Mouse (Mus musculus) embryonic facial prominence, embryonic 14.5 days (tissue): ENCODE data around the gene Egfr. TPM values are rescaled to one million over a fixed set of nuclear protein-coding genes. Genes with fewer than 3 reads are reported as not detected.

Experiments
- ATAC-seq: fragments of 200-750 bp; cut with Nextera tagmentation; 2 replicates; pipeline ENCODE4 v1.8.0; 2017; ENCODE audit warnings: low read depth, moderate number of reproducible peaks, moderate TSS enrichment
- DNase-seq: peaks from one replicate; pipeline ENCODE4 v3.0.0-alpha.2; 2015; ENCODE audit warnings: low spot score
- H3K27ac ChIP-seq: fragments of 300-500 bp; sonication (generic); replicated peaks from 2 replicates; pipeline ENCODE4 v1.5.1; 2014; ENCODE audit warnings: low read depth, mild to moderate bottlenecking, low read length, moderate library complexity
- H3K27me3 ChIP-seq: fragments of 300-500 bp; sonication (generic); replicated peaks from 2 replicates; pipeline ENCODE4 v1.6.1; 2014; ENCODE audit warnings: low read length; ENCODE audit not compliant: control insufficient read depth, insufficient read depth
- H3K36me3 ChIP-seq: fragments of 300-500 bp; sonication (generic); 2 replicates; pipeline ENCODE4 v1.6.1; 2014; ENCODE audit warnings: low read length, mixed read lengths; ENCODE audit not compliant: control insufficient read depth, insufficient read depth
- H3K4me1 ChIP-seq: fragments of 300-500 bp; sonication (generic); 2 replicates; pipeline ENCODE4 v1.6.1; 2014; ENCODE audit warnings: antibody characterized with exemption, low read length; ENCODE audit not compliant: control insufficient read depth, insufficient read depth
- H3K4me2 ChIP-seq: fragments of 300-500 bp; sonication (generic); 2 replicates; pipeline ENCODE4 v1.6.1; 2014; ENCODE audit warnings: low read depth, mild to moderate bottlenecking, low read length, moderate library complexity, mixed read lengths
- H3K4me3 ChIP-seq: fragments of 300-500 bp; sonication (generic); 2 replicates; pipeline ENCODE4 v1.5.1; 2014; ENCODE audit warnings: low read depth, mild to moderate bottlenecking, low read length
- H3K9ac ChIP-seq: fragments of 300-500 bp; sonication (generic); 2 replicates; pipeline ENCODE4 v1.6.1; 2014; ENCODE audit warnings: low read depth, mild to moderate bottlenecking, low read length, moderate library complexity, mixed read lengths
- H3K9me3 ChIP-seq: fragments of 300-500 bp; sonication (generic); 2 replicates; pipeline ENCODE4 v1.6.1; 2016; ENCODE audit warnings: low read length; ENCODE audit not compliant: control insufficient read depth
- WGBS: fragments of 180-500 bp; shearing (Covaris S2); extraction: QIAGEN DNeasy Blood & Tissue Kit; methylation state at CpG from one replicate; pipeline ENCODE4 v1.1.7; 2014; 5-methylcytosine and 5-hydroxymethylcytosine counted together
- polyA plus RNA-seq: library from polyadenylated mRNA; unstranded; fragments of >200 nt; fragmentation: Nextera tagmentation; extraction: Ambion mirVana; gene quantifications from 2 replicates; pipeline ENCODE4 v1.2.1, GENCODE M21; 2014

Gene Egfr
- polyA plus RNA-seq, result 25.4 and 27.0 TPM in 2 replicates

DNA sequence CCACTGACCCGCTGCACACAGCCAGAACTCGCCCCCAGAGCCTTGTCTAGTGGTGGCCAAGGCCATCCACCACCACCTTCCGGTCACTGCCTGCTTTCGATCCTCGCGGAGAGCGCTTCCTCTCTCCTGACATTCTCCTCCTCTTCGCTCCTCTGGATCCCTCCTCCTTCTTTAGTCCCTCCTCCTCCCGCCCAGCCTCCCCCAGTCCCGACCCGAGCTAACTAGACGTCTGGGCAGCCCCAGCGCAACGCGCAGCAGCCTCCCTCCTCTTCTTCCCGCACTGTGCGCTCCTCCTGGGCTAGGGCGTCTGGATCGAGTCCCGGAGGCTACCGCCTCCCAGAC lies at the start of gene Egfr:
Gene Egfr (plus strand): TSS at position 197 of the 342 bp plus-strand sequence.
- Histone ChIP-seq H3K9ac (peak within 1 kb of the TSS; percentile 77), H3K9me3 (no peaks in the 10 kb centered on the region), H3K27me3 (peaks cover 11% of the 10 kb centered on the region), H3K36me3 (no peaks in the 10 kb centered on the region), H3K4me1 (peaks cover 3% of the 10 kb centered on the region; the same call in 1 of the 2 replicates), H3K27ac (no peak within 1 kb of the TSS), H3K4me3 (peak within 1 kb of the TSS; percentile 76), H3K4me2 (peak within 1 kb of the TSS; percentile 89)
- peak; percentile 94 for ATAC-seq
- WGBS, result under 1% methylated on average over 20 of the region's 21 CpGs
- DNase-seq, result peak; percentile 85

DNA sequence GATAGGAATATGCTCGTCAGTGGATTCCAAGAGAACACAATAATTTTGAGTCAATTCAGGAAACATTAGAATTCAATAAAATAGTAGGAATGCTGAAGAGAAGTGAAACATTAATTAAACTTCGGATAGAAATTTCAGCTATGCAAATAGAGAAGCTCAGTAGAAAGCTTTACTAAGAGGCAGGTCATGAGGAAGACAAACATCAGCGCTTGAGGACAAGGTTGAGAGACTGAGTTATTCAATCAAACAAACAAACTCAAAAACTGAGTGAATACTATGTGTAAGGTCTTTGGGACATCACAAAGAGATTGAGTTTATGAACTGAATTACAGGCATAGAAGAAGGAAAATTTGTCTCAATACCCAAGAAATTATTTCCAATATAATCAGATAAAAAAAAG lies 48.8 kb upstream of the Egfr start:
- WGBS, result 90% methylated on average over 3 of the region's 3 CpGs
- no peak for DNase-seq
- H3K9ac ChIP-seq, result no peak overlapping the region

DNA sequence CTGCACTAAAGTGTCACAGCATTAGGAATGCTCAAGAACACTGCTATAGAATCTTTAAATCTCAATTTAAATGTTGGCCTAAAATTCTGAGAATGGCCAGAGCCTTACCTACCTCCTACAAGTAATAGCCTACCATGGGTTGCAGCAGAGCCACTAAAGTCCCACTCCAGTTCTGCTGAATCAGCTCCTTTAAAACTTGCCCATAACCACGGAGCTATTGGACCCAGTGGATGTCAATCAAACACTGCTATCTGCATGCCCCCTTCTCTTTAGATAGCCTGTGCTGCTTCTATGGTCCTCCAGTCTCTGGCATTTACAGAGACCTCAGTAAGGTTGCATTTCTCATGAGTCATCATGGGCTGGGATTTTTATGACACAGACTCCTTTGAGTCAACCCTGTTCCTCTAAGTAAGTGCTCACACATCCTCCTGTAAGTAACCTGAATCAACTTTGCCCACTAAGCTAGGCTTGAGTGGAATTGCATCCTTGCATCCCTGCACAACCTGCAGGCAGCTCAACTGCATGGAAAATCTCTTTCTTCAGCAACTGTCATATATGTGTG lies 16.8 kb upstream of the Egfr start:
- ATAC-seq, result no peak
- Histone ChIP-seq H3K4me2 (no peak overlapping the region), H3K4me1 (no peaks in the 10 kb centered on the region), H3K9me3 (no peaks in the 10 kb centered on the region), H3K9ac (no peak overlapping the region), H3K36me3 (no peaks in the 10 kb centered on the region), H3K4me3 (no peak overlapping the region), H3K27me3 (no peaks in the 10 kb centered on the region), H3K27ac (no peak overlapping the region)
- no peak for DNase-seq
- 63% methylated on average over 1 of the region's 1 CpGs for WGBS

More for the DNA sequence above, 48.8 kb upstream of the Egfr start:
- Histone ChIP-seq H3K4me1 (peaks cover 3% of the 10 kb centered on the region; the same call in 1 of the 2 replicates), H3K27ac (no peak overlapping the region), H3K36me3 (no peaks in the 10 kb centered on the region), H3K9me3 (no peaks in the 10 kb centered on the region), H3K4me3 (no peak overlapping the region), H3K27me3 (no peaks in the 10 kb centered on the region), H3K4me2 (no peak overlapping the region)
- no peak for ATAC-seq

DNA sequence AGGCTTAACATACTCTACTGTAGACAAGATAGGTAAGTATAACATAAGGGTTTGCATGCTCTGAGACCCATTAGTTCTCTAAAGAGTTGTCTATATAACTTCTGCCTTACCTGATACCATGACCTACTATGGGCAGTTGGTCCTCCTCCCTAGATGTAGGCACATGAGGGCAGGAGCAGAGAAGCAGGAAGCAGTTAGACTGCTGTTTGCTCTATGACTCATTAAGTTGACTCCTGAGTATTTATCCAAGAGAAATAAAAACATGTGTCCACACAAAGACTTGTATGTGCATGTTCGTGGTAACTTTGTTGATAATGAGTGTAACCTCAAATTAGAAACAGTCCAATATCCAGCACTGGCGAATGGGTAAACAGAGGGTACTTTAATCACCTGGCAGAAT lies 14.7 kb upstream of the Egfr start:
- no peak for DNase-seq
- H3K4me2 ChIP-seq, result no peak overlapping the region
- H3K4me1 ChIP-seq, result no peaks in the 10 kb centered on the region
- 51% methylated on average over 2 of the region's 2 CpGs for WGBS
- ATAC-seq, result no peak
- H3K36me3 ChIP-seq, result no peaks in the 10 kb centered on the region
- no peak overlapping the region for H3K9ac ChIP-seq
- H3K27ac ChIP-seq, result no peak overlapping the region
- no peaks in the 10 kb centered on the region for H3K27me3 ChIP-seq
- H3K9me3 ChIP-seq, result no peaks in the 10 kb centered on the region
- H3K4me3 ChIP-seq, result no peak overlapping the region

DNA sequence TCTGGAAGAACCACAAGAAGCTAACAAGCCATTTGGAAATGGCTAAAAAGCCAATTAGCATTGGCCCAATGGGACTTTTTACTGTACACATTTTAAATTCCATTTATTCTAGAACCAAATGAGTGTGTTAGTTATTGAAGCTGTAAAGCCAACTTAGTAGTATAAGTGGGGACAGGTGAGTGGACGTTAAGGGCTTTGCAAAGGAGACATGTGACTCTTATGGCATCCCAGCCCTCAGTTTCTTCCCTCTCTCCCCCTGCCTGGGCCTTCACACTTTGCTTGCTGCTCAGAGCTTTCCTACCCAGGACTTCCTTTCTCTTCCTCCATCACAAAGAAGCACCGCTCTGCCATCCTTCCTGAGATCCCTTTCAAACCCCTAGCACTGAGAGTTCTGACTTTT lies 13.3 kb upstream of the Egfr start:
- no peak overlapping the region for H3K27ac ChIP-seq
- no peak overlapping the region for H3K9ac ChIP-seq
- H3K27me3 ChIP-seq, result no peaks in the 10 kb centered on the region
- no peak overlapping the region for H3K4me2 ChIP-seq
- DNase-seq (no peak), ATAC-seq (no peak)
- 68% methylated on average over 2 of the region's 2 CpGs for WGBS
- H3K9me3 ChIP-seq, result no peaks in the 10 kb centered on the region
- H3K4me3 ChIP-seq, result no peak overlapping the region
- no peaks in the 10 kb centered on the region for H3K4me1 ChIP-seq
- no peaks in the 10 kb centered on the region for H3K36me3 ChIP-seq

DNA sequence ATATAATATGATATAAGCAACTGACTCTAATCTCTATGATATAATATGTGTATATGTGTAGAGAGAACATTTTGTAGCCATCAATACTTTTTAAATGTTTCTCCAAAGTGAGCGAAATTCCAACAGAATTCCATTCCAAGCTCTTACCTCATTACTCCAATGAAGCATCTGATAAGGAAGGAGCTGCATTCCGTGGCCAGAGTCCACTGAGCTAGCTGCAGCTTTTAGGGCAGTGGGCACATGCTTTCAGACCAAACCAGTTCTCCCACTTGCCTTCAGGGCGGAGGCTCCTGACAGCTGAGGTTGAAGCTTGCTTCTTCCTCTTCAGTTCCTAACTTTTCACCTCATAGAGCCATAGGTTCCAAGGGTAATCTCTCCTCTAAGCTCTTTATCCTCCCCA lies 12.8 kb upstream of the Egfr start:
- H3K9ac ChIP-seq, result no peak overlapping the region
- H3K4me2 ChIP-seq, result no peak overlapping the region
- no peaks in the 10 kb centered on the region for H3K4me1 ChIP-seq
- no peaks in the 10 kb centered on the region for H3K27me3 ChIP-seq
- 63% methylated on average over 3 of the region's 3 CpGs for WGBS
- no peaks in the 10 kb centered on the region for H3K9me3 ChIP-seq
- no peaks in the 10 kb centered on the region for H3K36me3 ChIP-seq
- H3K4me3 ChIP-seq, result no peak overlapping the region
- DNase-seq (no peak), ATAC-seq (no peak)
- H3K27ac ChIP-seq, result no peak overlapping the region

DNA sequence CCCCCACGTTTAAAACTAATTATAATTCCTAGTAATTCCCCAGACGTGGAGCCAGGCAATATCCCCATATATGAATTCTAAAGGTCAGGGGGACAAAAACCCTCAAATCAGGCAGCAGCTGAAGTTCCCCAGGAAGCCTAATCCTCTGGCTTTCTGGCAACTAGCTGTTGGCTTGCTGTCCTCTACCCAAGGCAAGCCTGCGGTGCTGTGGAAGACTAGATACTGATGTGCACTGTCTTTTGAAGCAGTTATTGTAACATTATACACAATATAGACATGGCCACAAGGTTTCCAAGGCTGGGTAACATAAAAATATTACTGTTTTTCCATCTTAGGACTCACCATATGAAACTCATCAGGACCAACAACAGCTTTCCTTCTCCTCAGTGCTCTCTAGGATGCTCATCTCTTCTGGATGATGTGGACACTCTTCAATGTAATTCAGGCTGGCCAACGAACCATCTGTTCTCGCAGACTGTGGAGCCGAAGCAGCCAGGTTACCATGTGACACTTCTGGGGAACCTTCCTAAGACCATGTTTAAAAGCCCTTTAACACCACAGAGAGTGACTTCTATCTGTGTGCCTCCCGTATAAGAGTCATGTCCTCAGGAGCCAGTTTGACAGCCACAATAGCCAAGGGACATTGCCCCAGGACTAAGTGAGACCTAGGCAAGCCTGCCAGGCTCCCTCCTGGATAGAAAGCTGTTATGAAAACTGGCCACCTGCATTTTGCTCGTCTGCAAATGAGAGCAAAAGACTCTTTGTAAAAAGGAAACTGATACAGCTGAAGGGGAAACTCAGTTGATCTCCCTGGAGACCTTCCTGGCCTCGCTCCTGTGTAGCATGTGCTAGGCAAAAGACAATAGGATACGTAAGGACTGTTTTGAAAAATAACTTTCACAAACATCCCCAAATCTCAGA lies 11.1 kb upstream of the Egfr start:
- Histone ChIP-seq H3K4me3 (no peak overlapping the region), H3K27me3 (no peaks in the 10 kb centered on the region), H3K9ac (no peak overlapping the region), H3K4me2 (no peak overlapping the region), H3K36me3 (no peaks in the 10 kb centered on the region), H3K4me1 (no peaks in the 10 kb centered on the region), H3K27ac (no peak overlapping the region), H3K9me3 (no peaks in the 10 kb centered on the region)
- DNase-seq (peak; percentile 37), ATAC-seq (peak; percentile 53; the same call in 1 of the 2 replicates)
- WGBS, result 56% methylated on average over 10 of the region's 10 CpGs

DNA sequence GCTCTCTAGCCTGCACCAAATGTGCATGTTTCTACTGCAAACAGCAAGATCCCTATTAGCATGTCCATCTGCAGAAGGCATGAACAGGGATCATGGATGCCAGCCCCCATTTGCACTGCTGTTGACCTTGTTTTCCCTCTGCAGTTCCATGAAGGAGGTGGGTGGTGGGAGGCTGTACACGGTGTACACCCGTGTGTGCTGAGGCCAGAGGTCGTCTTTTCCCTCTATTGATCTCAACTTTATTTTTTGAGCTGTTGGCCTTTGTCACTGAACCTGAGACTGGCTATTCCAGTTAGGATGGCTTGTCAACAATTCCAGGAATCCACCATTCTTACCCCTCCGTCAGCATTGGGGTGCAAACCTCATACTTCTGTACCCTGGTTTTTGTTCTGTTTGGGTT lies 9.8 kb upstream of the Egfr start:
- Histone ChIP-seq H3K27ac (no peak overlapping the region), H3K9ac (no peak overlapping the region), H3K36me3 (no peaks in the 10 kb centered on the region), H3K4me2 (no peak overlapping the region), H3K27me3 (no peaks in the 10 kb centered on the region), H3K9me3 (no peaks in the 10 kb centered on the region), H3K4me1 (no peaks in the 10 kb centered on the region), H3K4me3 (no peak overlapping the region)
- WGBS, result 72% methylated on average over 4 of the region's 4 CpGs
- DNase-seq (no peak), ATAC-seq (no peak)
